Mouse (Mus musculus) layer of hippocampus, postnatal 10 days (tissue): ENCODE data around the gene Uhrf2. TPM values are rescaled to one million over a fixed set of nuclear protein-coding genes. Genes with fewer than 3 reads are reported as not detected.

Source experiments
- DNase-seq, 2 experiments: peaks; one replicate each; pipeline ENCODE4 v3.0.0; 2021; ENCODE audit warnings: low spot score in 2 of 2
- total RNA-seq, 2 experiments: library from RNA; stranded (reverse); gene quantifications; 2 replicates each; pipeline ENCODE4 v1.2.3; 2021

The Uhrf2 gene
- total RNA-seq, 2 experiments from 2014 or later = 49.9 to 50.2 TPM

GRCm38 (mm10) chr19:30045857-30046256 is 15.5 kb downstream of the Uhrf2 start:
- DNase-seq = no peak

GRCm38 (mm10) chr19:30050584-30050983 is 20.3 kb downstream of the Uhrf2 start:
- DNase-seq = no peak

- DNase-seq = no peak
Measured at GRCm38 (mm10) chr19:30051479-30051878, 21.2 kb downstream of the Uhrf2 start.

- no peak for DNase-seq
Measured at GRCm38 (mm10) chr19:30054218-30054617, 23.9 kb downstream of the Uhrf2 start.

- DNase-seq = no peak
Measured at GRCm38 (mm10) chr19:30065797-30066196, 35.5 kb downstream of the Uhrf2 start.

- no peak for DNase-seq
Measured at GRCm38 (mm10) chr19:30090163-30090562, 59.9 kb downstream of the Uhrf2 start.

- DNase-seq = no peak
Measured at GRCm38 (mm10) chr19:30091644-30092295, 61.5 kb downstream of the Uhrf2 start.

GRCm38 (mm10) chr19:30096186-30096585 is 65.9 kb downstream of the Uhrf2 start:
- DNase-seq = peak in 1 of 2 experiments; percentile 7

- no peak for DNase-seq
Measured at GRCm38 (mm10) chr19:30097039-30097438, 66.7 kb downstream of the Uhrf2 start.

GRCm38 (mm10) chr19:30100571-30100970 is 70.3 kb downstream of the Uhrf2 start:
- no peak for DNase-seq

GRCm38 (mm10) chr19:30102620-30103019 is 72.3 kb downstream of the Uhrf2 start:
- no peak for DNase-seq

- no peak for DNase-seq
Measured at GRCm38 (mm10) chr19:30105045-30105842, 74.9 kb downstream of the Uhrf2 start.

- peak in 1 of 2 experiments; percentile 5 for DNase-seq
Measured at GRCm38 (mm10) chr19:30107221-30107845, 77.0 kb downstream of the Uhrf2 start.

GRCm38 (mm10) chr19:30108616-30109015 is 78.3 kb downstream of the Uhrf2 start:
- DNase-seq = no peak

GRCm38 (mm10) chr19:30109122-30109521 is 78.8 kb downstream of the Uhrf2 start:
- peak in 1 of 2 experiments; percentile 12 for DNase-seq

GRCm38 (mm10) chr19:30111421-30111820 is 81.1 kb downstream of the Uhrf2 start:
- no peak for DNase-seq

- DNase-seq = peak in 1 of 2 experiments; percentile 5
Measured at GRCm38 (mm10) chr19:30112961-30113688, 82.8 kb downstream of the Uhrf2 start.

GRCm38 (mm10) chr19:30114919-30115441 is 84.7 kb downstream of the Uhrf2 start:
- DNase-seq = no peak

GRCm38 (mm10) chr19:30115606-30116005 is 85.3 kb downstream of the Uhrf2 start:
- DNase-seq = no peak

GRCm38 (mm10) chr19:30117241-30117640 is 86.9 kb downstream of the Uhrf2 start:
- no peak for DNase-seq

- DNase-seq = peak in 1 of 2 experiments; percentile 32
Measured at GRCm38 (mm10) chr19:30117775-30118174, 87.5 kb downstream of the Uhrf2 start.
